Mouse (Mus musculus) stomach, embryonic 14.5 days (tissue): Measurements from ENCODE around the gene Sec61a1. TPM values are rescaled to one million over a fixed set of nuclear protein-coding genes. Genes with fewer than 3 reads are reported as not detected.

Experiments
- ATAC-seq: fragments of 200-750 bp; cut with Nextera tagmentation; 2 replicates; pipeline ENCODE4 v1.8.0; 2017; ENCODE audit warnings: low read depth, moderate TSS enrichment; ENCODE audit not compliant: insufficient number of reproducible peaks, insufficient read depth, low FRiP score
- H3K27ac ChIP-seq: fragments of 300-500 bp; sonication (generic); 2 replicates; pipeline ENCODE4 v1.5.1; 2014; ENCODE audit warnings: mild to moderate bottlenecking, low read length, moderate library complexity, mixed read lengths
- H3K27me3 ChIP-seq: fragments of 300-500 bp; sonication (generic); 2 replicates; pipeline ENCODE4 v1.6.1; 2014; ENCODE audit warnings: low read length, control low read depth, mixed read lengths; ENCODE audit not compliant: control insufficient read depth, insufficient read depth
- H3K36me3 ChIP-seq: fragments of 300-500 bp; sonication (generic); 2 replicates; pipeline ENCODE4 v1.6.1; 2014; ENCODE audit warnings: mild to moderate bottlenecking, control low read depth, low read length, moderate library complexity, mixed read lengths; ENCODE audit not compliant: control insufficient read depth, insufficient read depth
- H3K4me1 ChIP-seq: fragments of 300-500 bp; sonication (generic); 2 replicates; pipeline ENCODE4 v1.6.1; 2014; ENCODE audit warnings: low read length, control low read depth, mixed read lengths; ENCODE audit not compliant: control insufficient read depth, insufficient read depth
- H3K4me2 ChIP-seq: fragments of 300-500 bp; sonication (generic); replicated peaks from 2 replicates; pipeline ENCODE4 v1.6.1; 2014; ENCODE audit warnings: low read depth, low read length, control low read depth
- H3K4me3 ChIP-seq: fragments of 300-500 bp; sonication (generic); 2 replicates; pipeline ENCODE4 v1.5.1; 2014; ENCODE audit warnings: low read depth, low read length, control low read depth
- H3K9ac ChIP-seq: fragments of 300-500 bp; sonication (generic); replicated peaks from 2 replicates; pipeline ENCODE4 v1.6.1; 2014; ENCODE audit warnings: low read depth, mild to moderate bottlenecking, control low read depth, low read length, moderate library complexity, mixed read lengths
- H3K9me3 ChIP-seq: fragments of 300-500 bp; sonication (generic); 2 replicates; pipeline ENCODE4 v1.6.1; 2016; ENCODE audit warnings: low read depth, low read length, control low read depth; ENCODE audit not compliant: control insufficient read depth
- WGBS: fragments of 180-500 bp; shearing (Covaris S2); extraction: QIAGEN DNeasy Blood & Tissue Kit; methylation state at CpG from one replicate; pipeline ENCODE4 v1.1.7; 2014; 5-methylcytosine and 5-hydroxymethylcytosine counted together
- polyA plus RNA-seq: library from polyadenylated mRNA; unstranded; fragments of >200 nt; fragmentation: Nextera tagmentation; extraction: Ambion mirVana; gene quantifications from 2 replicates; pipeline ENCODE4 v1.2.1, GENCODE M21; 2014

Sec61a1 gene
- polyA plus RNA-seq, 1 experiment from 2014 or later = 217 TPM

GRCm38 (mm10) chr6:88486893-88487292 lies 31.8 kb downstream of the Sec61a1 start:
- Histone ChIP-seq H3K36me3 (peaks cover 46% of the 10 kb centered on the region), H3K9me3 (no peaks in the 10 kb centered on the region)
- ATAC-seq = peak; percentile 58; the same call in 1 of the 2 replicates

GRCm38 (mm10) chr6:88485378-88485777 lies 33.3 kb downstream of the Sec61a1 start:
- Histone ChIP-seq H3K27me3 (no peaks in the 10 kb centered on the region), H3K4me3 (no peak overlapping the region), H3K9ac (no peak overlapping the region), H3K4me2 (no peak overlapping the region), H3K36me3 (peaks cover 56% of the 10 kb centered on the region), H3K4me1 (no peaks in the 10 kb centered on the region), H3K9me3 (no peaks in the 10 kb centered on the region), H3K27ac (no peak overlapping the region)
- ATAC-seq = no peak
- WGBS = 77% methylated on average over 6 of the region's 6 CpGs

More at GRCm38 (mm10) chr6:88486893-88487292, 31.8 kb downstream of the Sec61a1 start:
- Histone ChIP-seq H3K9ac (no peak overlapping the region), H3K4me2 (no peak overlapping the region), H3K27ac (no peak overlapping the region), H3K4me3 (no peak overlapping the region), H3K27me3 (no peaks in the 10 kb centered on the region), H3K4me1 (no peaks in the 10 kb centered on the region)
- WGBS = 89% methylated on average over 8 of the region's 8 CpGs

GRCm38 (mm10) chr6:88483913-88484312 lies 34.8 kb downstream of the Sec61a1 start:
- H3K36me3 ChIP-seq = peaks cover 68% of the 10 kb centered on the region
- ATAC-seq = no peak

GRCm38 (mm10) chr6:88483111-88483510 lies 35.6 kb downstream of the Sec61a1 start:
- Histone ChIP-seq H3K9me3 (no peaks in the 10 kb centered on the region), H3K36me3 (peaks cover 73% of the 10 kb centered on the region), H3K4me2 (no peak overlapping the region), H3K4me1 (no peaks in the 10 kb centered on the region), H3K27me3 (no peaks in the 10 kb centered on the region), H3K27ac (no peak overlapping the region), H3K4me3 (no peak overlapping the region), H3K9ac (no peak overlapping the region)
- no peak for ATAC-seq
- 80% methylated on average over 7 of the region's 7 CpGs for WGBS

More at GRCm38 (mm10) chr6:88483913-88484312, 34.8 kb downstream of the Sec61a1 start:
- no peak overlapping the region for H3K4me2 ChIP-seq
- no peak overlapping the region for H3K27ac ChIP-seq
- no peaks in the 10 kb centered on the region for H3K4me1 ChIP-seq
- no peaks in the 10 kb centered on the region for H3K27me3 ChIP-seq
- H3K4me3 ChIP-seq = no peak overlapping the region
- H3K9ac ChIP-seq = no peak overlapping the region
- H3K9me3 ChIP-seq = no peaks in the 10 kb centered on the region

GRCm38 (mm10) chr6:88480421-88480820 lies 38.3 kb downstream of the Sec61a1 start:
- Histone ChIP-seq H3K27ac (no peak overlapping the region), H3K4me3 (no peak overlapping the region), H3K9ac (no peak overlapping the region), H3K4me2 (no peak overlapping the region), H3K36me3 (peaks cover 65% of the 10 kb centered on the region), H3K27me3 (no peaks in the 10 kb centered on the region), H3K9me3 (no peaks in the 10 kb centered on the region), H3K4me1 (no peaks in the 10 kb centered on the region)
- 58% methylated on average over 6 of the region's 6 CpGs for WGBS
- no peak for ATAC-seq

GRCm38 (mm10) chr6:88469878-88470277 lies 48.8 kb downstream of the Sec61a1 start:
- no peaks in the 10 kb centered on the region for H3K27me3 ChIP-seq
- H3K4me2 ChIP-seq = no peak overlapping the region
- no peak for ATAC-seq
- WGBS = 80% methylated on average over 6 of the region's 6 CpGs
- H3K4me3 ChIP-seq = no peak overlapping the region
- H3K36me3 ChIP-seq = peaks cover 45% of the 10 kb centered on the region
- no peak overlapping the region for H3K9ac ChIP-seq
- H3K27ac ChIP-seq = no peak overlapping the region
- H3K4me1 ChIP-seq = peaks cover 10% of the 10 kb centered on the region; the same call in 1 of the 2 replicates
- no peaks in the 10 kb centered on the region for H3K9me3 ChIP-seq

- no peaks in the 10 kb centered on the region for H3K27me3 ChIP-seq
- under 1% methylated on average over 40 of the region's 42 CpGs for WGBS
- peaks cover 13% of the 10 kb centered on the region for H3K36me3 ChIP-seq
- peak within 1 kb of the TSS; percentile 78 for H3K4me3 ChIP-seq
- H3K4me1 ChIP-seq = peaks cover 10% of the 10 kb centered on the region; the same call in 1 of the 2 replicates
- H3K9ac ChIP-seq = peak within 1 kb of the TSS; percentile 65
- peak within 1 kb of the TSS; percentile 82 for H3K4me2 ChIP-seq
- H3K9me3 ChIP-seq = no peaks in the 10 kb centered on the region
- peak; percentile 99 for ATAC-seq
- H3K27ac ChIP-seq = no peak within 1 kb of the TSS
These were observed 53.4 kb downstream of the Sec61a1 start, which contains the start of gene Ruvbl1 for GRCm38 (mm10) chr6:88465181-88465920. Gene Ruvbl1, plus strand, starts transcription at chr6:88465409.

- H3K36me3 ChIP-seq = no peaks in the 10 kb centered on the region
- H3K27me3 ChIP-seq = 0 out of 2 replicates have a peak, but pooled peaks cover 2% of the 10 kb centered on the region
- H3K9me3 ChIP-seq = no peaks in the 10 kb centered on the region
- H3K4me3 ChIP-seq = no peak overlapping the region
- no peak overlapping the region for H3K9ac ChIP-seq
- no peak overlapping the region for H3K4me2 ChIP-seq
- no peak overlapping the region for H3K27ac ChIP-seq
- ATAC-seq = no peak
- H3K4me1 ChIP-seq = no peaks in the 10 kb centered on the region
- 59% methylated on average over 2 of the region's 2 CpGs for WGBS
These were observed 64.2 kb downstream of the Sec61a1 start for GRCm38 (mm10) chr6:88454545-88454944.
